Mouse (Mus musculus) brain, embryonic 14.5 days (tissue): ENCODE results near the gene Tnks1bp1. TPM values are rescaled to one million over a fixed set of nuclear protein-coding genes. Genes with fewer than 3 reads are reported as not detected.

Experiments used
- DNase-seq: peaks from one replicate; pipeline ENCODE4 v3.0.0-alpha.2; 2011; ENCODE audit warnings: low read depth
- CTCF ChIP-seq: fragments of 200-500 bp; IDR thresholded peaks from 2 replicates; pipeline ENCODE4 v1.5.1; 2012; ENCODE audit warnings: inconsistent platforms, mild to moderate bottlenecking, moderate library complexity, borderline replicate concordance; ENCODE audit not compliant: insufficient read depth, insufficient read length; ENCODE audit errors: extremely low read depth
- POLR2A ChIP-seq: fragments of 200-500 bp; IDR thresholded peaks from 2 replicates; pipeline ENCODE4 v1.6.1; 2012; ENCODE audit warnings: mild to moderate bottlenecking, inconsistent platforms, borderline replicate concordance; ENCODE audit not compliant: poor library complexity, insufficient read depth, insufficient read length, severe bottlenecking; ENCODE audit errors: extremely low read depth
- polyA plus RNA-seq: library from polyadenylated mRNA; depleted of rRNA; stranded (reverse); fragments of >200 nt; gene quantifications from 2 replicates; pipeline ENCODE4 v1.2.3, GENCODE M21; 2012

Gene Tnks1bp1
- polyA plus RNA-seq, 1 experiment, result 57.0 TPM

DNA sequence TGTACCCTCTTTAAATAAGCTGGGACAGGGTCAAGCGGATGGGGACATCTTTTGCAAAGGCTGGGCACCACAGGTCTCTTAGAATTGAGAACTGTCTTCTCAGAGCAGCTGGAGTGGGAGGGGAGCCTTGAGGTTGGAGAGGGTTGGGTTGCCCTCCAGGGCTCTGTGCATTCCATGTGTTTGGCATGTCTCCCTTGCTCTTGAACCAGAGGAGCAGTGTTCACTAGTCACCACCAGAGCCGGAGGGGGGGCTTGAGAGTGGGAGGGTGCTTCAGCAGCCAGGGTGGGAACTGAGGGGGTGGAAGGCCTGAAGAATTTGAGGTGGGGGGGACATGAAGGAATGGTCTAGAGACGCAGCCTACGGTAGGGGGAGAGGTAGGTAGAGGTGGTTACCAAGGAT is 1.5 kb downstream of the Tnks1bp1 start:
- TF ChIP-seq POLR2A (no peak), CTCF (no peak)
- DNase-seq, result no peak

DNA sequence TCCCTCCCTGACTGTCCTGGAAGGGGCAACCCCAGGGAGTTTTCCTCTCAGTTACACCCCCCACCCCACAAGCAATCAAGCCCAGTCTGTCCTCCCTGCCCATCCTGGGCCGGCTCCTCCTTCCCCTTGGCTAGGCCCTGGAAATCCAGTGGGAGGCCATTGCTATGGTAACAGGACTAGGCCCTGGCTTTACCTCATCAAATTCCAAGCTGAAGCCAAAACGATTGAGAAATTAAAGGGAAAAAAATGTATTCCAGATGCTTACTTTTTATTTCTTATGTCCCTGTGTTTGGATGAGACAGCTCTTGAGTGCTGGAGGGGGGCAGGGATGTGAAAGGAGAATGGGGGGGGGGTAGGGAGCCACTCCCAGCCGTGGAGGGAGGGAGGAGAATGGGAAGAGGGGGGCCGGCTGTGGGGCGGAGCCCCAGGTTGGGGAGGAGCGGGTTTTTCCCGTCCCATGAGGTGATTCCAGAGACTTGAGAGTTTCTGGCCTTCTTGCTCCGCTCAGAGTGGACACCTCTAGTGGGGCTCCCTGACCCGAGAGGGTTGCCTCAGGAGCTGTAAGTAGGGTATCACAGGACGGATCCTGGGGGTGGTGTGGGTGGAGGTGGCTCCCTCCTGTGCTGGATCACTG is 2.3 kb downstream of the Tnks1bp1 start:
- TF ChIP-seq POLR2A (no peak), CTCF (no peak)
- DNase-seq, result peak; percentile 84

DNA sequence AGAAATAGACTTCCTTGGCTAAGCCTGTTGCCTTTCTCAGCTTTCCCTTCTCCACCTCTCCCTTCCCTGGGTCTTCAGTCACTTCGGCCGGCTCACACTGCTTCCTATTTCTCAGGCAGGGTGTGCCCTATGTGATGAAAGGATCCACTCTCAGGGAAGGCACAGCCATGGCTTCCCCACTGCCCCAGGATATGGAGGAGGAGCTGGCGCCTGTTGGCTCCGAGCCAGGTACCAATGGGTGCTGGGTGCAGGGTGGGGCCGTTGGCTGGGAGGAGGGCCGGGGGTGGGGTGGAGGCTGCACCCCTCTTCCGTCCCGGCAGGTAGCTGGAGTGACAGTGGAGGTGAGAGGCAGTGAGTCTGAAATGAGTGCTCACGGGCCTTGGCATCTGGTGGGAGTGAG is 2.9 kb downstream of the Tnks1bp1 start:
- TF ChIP-seq CTCF (no peak), POLR2A (no peak)
- no peak for DNase-seq

DNA sequence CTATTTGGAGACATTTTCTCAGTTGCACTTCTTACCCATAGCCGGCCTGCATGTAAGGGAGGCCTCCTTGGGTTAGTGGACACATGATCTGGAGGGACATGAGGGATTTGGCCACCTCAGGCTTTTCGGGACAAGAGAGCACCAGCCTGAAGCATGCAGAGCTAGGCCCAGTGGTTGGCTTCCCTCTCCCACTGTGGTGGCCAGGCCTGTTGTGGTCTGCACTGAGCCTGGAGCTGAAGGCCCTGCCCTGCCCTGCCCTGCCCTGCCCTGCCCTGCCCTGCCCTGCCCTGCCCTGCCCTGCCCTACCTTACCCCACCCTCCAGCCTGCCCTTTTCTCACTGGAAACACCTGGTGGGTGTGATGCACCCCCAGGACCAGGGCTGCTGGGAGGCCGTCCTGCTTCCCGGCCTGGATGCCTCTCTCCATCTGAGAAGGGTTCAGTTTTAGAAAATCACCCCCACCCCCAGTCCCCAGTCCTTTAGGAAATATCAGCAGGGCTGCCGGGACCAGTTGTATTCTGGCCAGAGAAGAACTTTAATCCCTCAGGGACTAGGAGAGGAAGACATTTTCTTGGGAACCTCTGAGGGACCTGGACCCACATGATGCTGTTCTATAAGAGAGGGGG is 5.5 kb downstream of the Tnks1bp1 start:
- no peak for TF ChIP-seq CTCF
- TF ChIP-seq POLR2A, result no peak
- no peak for DNase-seq

GRCm38 (mm10) chr2:85056711-85057110 is 8.9 kb downstream of the Tnks1bp1 start:
- TF ChIP-seq POLR2A (no peak), CTCF (no peak)
- DNase-seq, result no peak

DNA sequence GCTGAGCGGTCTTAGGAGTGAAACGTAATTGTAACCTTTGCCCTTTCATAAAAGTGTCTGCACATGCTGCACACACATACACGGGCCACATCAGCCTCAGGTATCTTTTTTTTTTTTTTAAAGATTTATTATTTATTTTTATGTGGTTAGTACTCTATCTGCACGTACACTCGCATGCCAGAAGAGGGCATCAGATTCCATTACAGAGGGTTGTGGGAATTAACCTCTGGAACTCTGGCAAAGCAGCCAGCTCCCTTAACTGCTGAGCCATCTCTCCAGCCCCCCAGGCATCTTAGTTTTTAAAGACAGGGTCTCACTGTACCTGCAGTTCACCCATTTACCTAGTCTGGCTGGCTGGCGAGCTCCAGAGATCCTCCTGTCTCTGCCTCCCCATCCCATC is 11.9 kb downstream of the Tnks1bp1 start:
- DNase-seq, result no peak
- TF ChIP-seq CTCF (no peak), POLR2A (no peak)

- no peak for TF ChIP-seq CTCF
- TF ChIP-seq POLR2A, result no peak
- no peak for DNase-seq
Measured at GRCm38 (mm10) chr2:85060591-85061060, 12.8 kb downstream of the Tnks1bp1 start.

- DNase-seq, result peak; percentile 18
- TF ChIP-seq POLR2A (no peak), CTCF (no peak)
Measured at GRCm38 (mm10) chr2:85061107-85061541, 13.3 kb downstream of the Tnks1bp1 start.

- DNase-seq, result no peak
- TF ChIP-seq CTCF (no peak), POLR2A (no peak)
Measured at GRCm38 (mm10) chr2:85065141-85065875, 17.5 kb downstream of the Tnks1bp1 start.

DNA sequence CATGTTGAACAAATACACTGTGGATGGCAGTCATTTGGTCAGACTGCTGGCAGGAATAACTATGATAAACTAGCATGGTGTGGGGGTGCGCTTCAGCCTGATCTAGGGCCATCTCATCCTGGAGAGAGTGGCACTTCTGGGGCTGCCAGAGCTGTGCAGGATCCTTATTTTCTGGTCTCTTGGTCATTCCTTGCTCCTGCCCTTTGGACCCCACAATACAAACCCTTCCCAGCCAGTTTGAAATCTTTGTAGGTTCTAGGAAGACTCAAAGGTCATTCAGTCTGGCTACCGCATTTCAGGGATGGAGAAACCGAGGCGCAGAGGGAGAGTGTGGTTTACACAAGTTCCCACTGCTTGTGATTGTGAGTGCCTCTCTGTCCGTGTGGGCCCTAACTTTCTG is 19.1 kb downstream of the Tnks1bp1 start:
- TF ChIP-seq POLR2A (no peak), CTCF (no peak)
- no peak for DNase-seq

- peak; percentile 25 for DNase-seq
- TF ChIP-seq CTCF (no peak), POLR2A (no peak)
Measured at GRCm38 (mm10) chr2:85067903-85068625, 20.2 kb downstream of the Tnks1bp1 start.

GRCm38 (mm10) chr2:85068626-85069025 is 20.8 kb downstream of the Tnks1bp1 start:
- no peak for DNase-seq
- no peak for TF ChIP-seq CTCF
- no peak for TF ChIP-seq POLR2A

- TF ChIP-seq POLR2A (no peak), CTCF (no peak)
- DNase-seq, result no peak
Measured at GRCm38 (mm10) chr2:85070086-85070485, 22.3 kb downstream of the Tnks1bp1 start.
